Comparison of ENCODE assay signal across 8 mouse cellular contexts in the genomic region with DNA sequence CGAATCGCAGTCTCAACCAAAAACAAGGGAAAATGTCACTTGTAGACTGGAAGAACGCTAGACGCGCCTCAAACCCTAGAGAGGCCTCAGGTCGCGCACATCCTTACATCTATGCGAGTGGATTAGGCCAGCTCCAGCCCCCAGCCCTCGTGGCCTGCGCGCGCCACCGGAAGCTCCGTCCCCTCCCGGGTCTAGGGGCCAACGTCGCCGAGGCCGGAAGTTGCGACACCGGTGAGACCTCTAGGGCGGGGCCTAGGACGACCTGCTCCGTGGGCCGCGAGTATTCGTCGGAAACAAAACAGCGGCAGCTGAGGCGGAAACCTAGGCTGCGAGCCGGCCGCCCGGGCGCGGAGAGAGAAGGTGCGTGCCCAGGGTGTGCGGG. TPM values are rescaled to one million over a fixed set of nuclear protein-coding genes. Genes with fewer than 3 reads are reported as not detected.
DNase-seq lines count a peak whose midpoint lies in the region; ATAC-seq lines count a peak whose summit lies in the region.

TSS of gene Psen1 (plus strand) at position 219 of the 382 bp plus-strand sequence.

- DNase-seq in adipocyte (ENCODE audit: low spot score), result peak; percentile 91
- peak; percentile 98 for DNase-seq in embryo, embryonic 10 days (ENCODE audit: low spot score)
- DNase-seq in gastrocnemius, postnatal 14 days, result peak; percentile 96
- DNase-seq in left cerebral cortex, postnatal 10 days (ENCODE audit: extremely low spot score in 1 of 2, low spot score in 2 of 2), result peak; percentile 91 to 97
- peak; percentile 95 for DNase-seq in right cerebral cortex, postnatal 25 days
- DNase-seq in urinary bladder, postnatal 4 days (ENCODE audit: low spot score in 2 of 2), result peak; percentile 91 to 93

- peak; percentile 93 for ATAC-seq in inflammation-experienced regulatory T-cells, adult 6 months
- peak; percentile 96 for ATAC-seq in megakaryocyte-erythroid progenitor cell, adult 5-6 weeks (replicated peaks; ENCODE audit: low FRiP score, low TSS enrichment, poor library complexity, severe bottlenecking)

- intact Hi-C loops in gastrocnemius, postnatal 14 days (cut with DNase I; ENCODE audit: low total_unique reads), result loop anchor here (10.0 kb wide), 1 partner anchor 53 kb away; the partner anchor contains the start of gene Rbm25
- intact Hi-C loops in left cerebral cortex, postnatal 10 days (cut with DNase I), result no loop called here

RNA-seq across cellular contexts. Expression of gene Psen1, which starts in this region (rescaled TPM):
- 10 to 100 TPM; 23.3 to 28.6 TPM for total RNA-seq in gastrocnemius, postnatal 14 days (2021)
- 100 to 1,000 TPM in 2 of 3 experiments, 10 to 100 TPM in 1; 88.9 to 115 (median 110) TPM for polyA plus RNA-seq in inflammation-experienced regulatory T-cells, adult 6 months (2017; shearing (Covaris generic))
- 10 to 100 TPM; 63.2 to 66.8 TPM for total RNA-seq in left cerebral cortex, postnatal 10 days (2021)
- total RNA-seq in megakaryocyte-erythroid progenitor cell, adult 5-6 weeks (2014; fragmentation: Nextera tagmentation), result 39.1 and 42.3 TPM in 2 replicates
- total RNA-seq in megakaryocyte-erythroid progenitor cell, adult 5-6 weeks (2017), result 30.2 and 55.7 TPM in 2 replicates

Comparison
In these comparisons a context has a peak if more than half of its experiments do, and no peak if none do; other contexts are left out.
1. Peak in every context shown above with its lines: DNase-seq and ATAC-seq.